Mouse (Mus musculus) lung, postnatal 36 days (tissue): ENCODE data around the gene Usp29.

Experiments used
- DNase-seq: peaks from one replicate; pipeline ENCODE4 v3.0.0; 2022; ENCODE audit warnings: mixed read lengths

Usp29 gene

GRCm38 (mm10) chr7:6730241-6730640, at the start of gene Usp29, which contains the start of gene Peg3:
Gene Usp29 (plus strand): TSS chr7:6730578.
Gene Peg3 (minus strand): TSS chr7:6730431.
- DNase-seq, result peak; percentile 68

- DNase-seq, result no peak
Observed at GRCm38 (mm10) chr7:6685511-6685910, 44.9 kb upstream of the Usp29 start.

GRCm38 (mm10) chr7:6696241-6697045, 33.9 kb upstream of the Usp29 start, which contains the start of gene Zim1:
Gene Zim1 (minus strand): TSS chr7:6696450.
- DNase-seq, result peak; percentile 86

- peak; percentile 16 for DNase-seq
Observed at GRCm38 (mm10) chr7:6699230-6699629, 31.1 kb upstream of the Usp29 start.

GRCm38 (mm10) chr7:6707416-6708015, 22.9 kb upstream of the Usp29 start:
- no peak for DNase-seq

GRCm38 (mm10) chr7:6708451-6709180, 21.8 kb upstream of the Usp29 start:
- no peak for DNase-seq

- no peak for DNase-seq
Observed at GRCm38 (mm10) chr7:6709396-6709795, 21.0 kb upstream of the Usp29 start.

GRCm38 (mm10) chr7:6727351-6728121, 2.8 kb upstream of the Usp29 start:
- DNase-seq, result peak; percentile 91

GRCm38 (mm10) chr7:6728263-6728931, 2.0 kb upstream of the Usp29 start:
- DNase-seq, result peak; percentile 96

- DNase-seq, result peak; percentile 98
Observed at GRCm38 (mm10) chr7:6729061-6729817, 1.1 kb upstream of the Usp29 start.

- DNase-seq, result no peak
Observed at GRCm38 (mm10) chr7:6730801-6731200, 423 bp downstream of the Usp29 start.

GRCm38 (mm10) chr7:6731373-6731772, 995 bp downstream of the Usp29 start:
- DNase-seq, result no peak

- DNase-seq, result no peak
Observed at GRCm38 (mm10) chr7:6731930-6732329, 1.6 kb downstream of the Usp29 start.

GRCm38 (mm10) chr7:6736060-6736459, 5.7 kb downstream of the Usp29 start:
- DNase-seq, result no peak

- no peak for DNase-seq
Observed at GRCm38 (mm10) chr7:6744281-6744904, 14.0 kb downstream of the Usp29 start.

GRCm38 (mm10) chr7:6749196-6749595, 18.8 kb downstream of the Usp29 start:
- DNase-seq, result peak; percentile 11

- no peak for DNase-seq
Observed at GRCm38 (mm10) chr7:6753440-6753839, 23.1 kb downstream of the Usp29 start.

- no peak for DNase-seq
Observed at GRCm38 (mm10) chr7:6756777-6757291, 26.5 kb downstream of the Usp29 start.

GRCm38 (mm10) chr7:6759698-6760097, 29.3 kb downstream of the Usp29 start:
- DNase-seq, result no peak

- DNase-seq, result no peak
Observed at GRCm38 (mm10) chr7:6760170-6760569, 29.8 kb downstream of the Usp29 start.

- no peak for DNase-seq
Observed at GRCm38 (mm10) chr7:6765240-6765639, 34.9 kb downstream of the Usp29 start.
